16 mouse cellular contexts compared by ENCODE assay signal in genomic region chr7:109590576-109590975, GRCm38 (mm10).
A peak's percentile ranks its signal among the peaks of the same experiment; 100 is the strongest.
DNase-seq lines count a peak whose midpoint lies in the region; ATAC-seq and TF ChIP-seq lines count a peak whose summit lies in the region.
"Had no signal": no experiment of that assay in that cellular context is flagged by ENCODE, and none has a peak within 500 bp of the region (broad histone marks: within the 10 kb centered on the region; RNA-seq: fewer than 3 reads in every experiment).

No protein-coding gene starts in this region.

- H3K9ac ChIP-seq in heart, embryonic 13.5 days: peak overlapping the region; percentile 14; the same call in 1 of the 2 replicates
- no peak overlapping the region for H3K9ac ChIP-seq in stomach, postnatal 0 days (ENCODE audit: low read length)
- H3K9ac ChIP-seq: embryonic facial prominence, embryonic 12.5 days; hindbrain, embryonic 12.5 days; limb, embryonic 12.5 days had no signal

- ATAC-seq in heart, embryonic 13.5 days (ENCODE audit: extremely low read depth, insufficient number of reproducible peaks, low FRiP score, low TSS enrichment): no peak
- ATAC-seq in stomach, postnatal 0 days (ENCODE audit: low FRiP score, low TSS enrichment): peak; percentile 33; the same call in 1 of the 2 replicates
- no peak for ATAC-seq in granulocyte monocyte progenitor cell, adult 5-6 weeks (replicated peaks; ENCODE audit: poor library complexity, severe bottlenecking)
- ATAC-seq: intestine, embryonic 16.5 days had no signal

- peak; percentile 57 for DNase-seq in adrenal gland, adult 2 months
- no peak for DNase-seq in adrenal gland, postnatal 25 days
- DNase-seq in heart, postnatal 14 days: no peak
- DNase-seq in ovary, adult 18-20 months (ENCODE audit: low spot score): peak; percentile 91
- no peak for DNase-seq in ovary, postnatal 10 days (ENCODE audit: low spot score)
- DNase-seq in stomach, postnatal 0 days (ENCODE audit: low spot score): no peak
- DNase-seq: lung, postnatal 10 days had no signal

- peaks cover 78% of the 10 kb centered on the region for H3K4me1 ChIP-seq in heart, embryonic 13.5 days
- peaks cover 19% of the 10 kb centered on the region for H3K4me1 ChIP-seq in stomach, postnatal 0 days (replicated peaks; ENCODE audit: control insufficient read depth, insufficient read depth)

- no peak overlapping the region for H3K4me2 ChIP-seq in heart, embryonic 13.5 days
- H3K4me2 ChIP-seq in stomach, postnatal 0 days (replicated peaks; ENCODE audit: low read depth): no peak overlapping the region
- H3K4me2 ChIP-seq: embryonic facial prominence, embryonic 12.5 days; hindbrain, embryonic 12.5 days; limb, embryonic 12.5 days; midbrain, embryonic 11.5 days had no signal

- H3K36me3 ChIP-seq in heart, embryonic 13.5 days: no peaks in the 10 kb centered on the region
- H3K36me3 ChIP-seq in stomach, postnatal 0 days (ENCODE audit: control insufficient read depth, insufficient read depth, low read length): no peaks in the 10 kb centered on the region
- H3K36me3 ChIP-seq: embryonic facial prominence, embryonic 12.5 days; forebrain, embryonic 10.5 days; hindbrain, embryonic 12.5 days had no signal

- no peak for TF ChIP-seq CTCF in stomach, postnatal 0 days (IDR thresholded peaks at IDR 0.05; ENCODE audit: low read depth)

- no peaks in the 10 kb centered on the region for H3K9me3 ChIP-seq in heart, embryonic 13.5 days
- no peaks in the 10 kb centered on the region for H3K9me3 ChIP-seq in stomach, postnatal 0 days (ENCODE audit: control insufficient read depth, low read length)
- H3K9me3 ChIP-seq: embryonic facial prominence, embryonic 12.5 days; forebrain, embryonic 10.5 days; hindbrain, embryonic 12.5 days; limb, embryonic 12.5 days had no signal

- no peak overlapping the region for H3K4me3 ChIP-seq in heart, embryonic 13.5 days
- H3K4me3 ChIP-seq in stomach, postnatal 0 days (ENCODE audit: low read depth, low read length): no peak overlapping the region
- H3K4me3 ChIP-seq: embryonic facial prominence, embryonic 12.5 days; forebrain, embryonic 10.5 days; hindbrain, embryonic 12.5 days; limb, embryonic 12.5 days; myocyte had no signal

- intact Hi-C loops in heart, postnatal 14 days (cut with DNase I): no loop called here

- no peak for TF ChIP-seq EP300 in stomach, postnatal 0 days (optimal IDR thresholded peaks at IDR 0.05)

- H3K27ac ChIP-seq in heart, embryonic 13.5 days (replicated peaks): peak overlapping the region; percentile 54; the same call in 1 of the 2 replicates
- H3K27ac ChIP-seq in stomach, postnatal 0 days (replicated peaks): peak overlapping the region; percentile 67
- H3K27ac ChIP-seq: embryonic facial prominence, embryonic 12.5 days; hindbrain, embryonic 12.5 days; limb, embryonic 12.5 days had no signal

- H3K27me3 ChIP-seq in heart, embryonic 13.5 days (replicated peaks): no peaks in the 10 kb centered on the region
- no peaks in the 10 kb centered on the region for H3K27me3 ChIP-seq in stomach, postnatal 0 days (ENCODE audit: control insufficient read depth, insufficient read depth, low read length)
- H3K27me3 ChIP-seq: embryonic facial prominence, embryonic 12.5 days; hindbrain, embryonic 12.5 days; limb, embryonic 12.5 days had no signal

- WGBS in heart, embryonic 13.5 days: 46% methylated on average over 2 of the region's 2 CpGs
- 54% methylated on average over 2 of the region's 2 CpGs for WGBS in stomach, postnatal 0 days

Comparison
In these comparisons a context has a peak if more than half of its experiments do, and no peak if none do; other contexts are left out.
1. DNase-seq: peak in adrenal gland, adult 2 months (single experiment) and ovary, adult 18-20 months (single experiment); none in adrenal gland, postnatal 25 days (single experiment), heart, postnatal 14 days (0 of 2), ovary, postnatal 10 days (single experiment) and stomach, postnatal 0 days (single experiment).